8 mouse cellular contexts compared by ENCODE assay signal in the genomic region with DNA sequence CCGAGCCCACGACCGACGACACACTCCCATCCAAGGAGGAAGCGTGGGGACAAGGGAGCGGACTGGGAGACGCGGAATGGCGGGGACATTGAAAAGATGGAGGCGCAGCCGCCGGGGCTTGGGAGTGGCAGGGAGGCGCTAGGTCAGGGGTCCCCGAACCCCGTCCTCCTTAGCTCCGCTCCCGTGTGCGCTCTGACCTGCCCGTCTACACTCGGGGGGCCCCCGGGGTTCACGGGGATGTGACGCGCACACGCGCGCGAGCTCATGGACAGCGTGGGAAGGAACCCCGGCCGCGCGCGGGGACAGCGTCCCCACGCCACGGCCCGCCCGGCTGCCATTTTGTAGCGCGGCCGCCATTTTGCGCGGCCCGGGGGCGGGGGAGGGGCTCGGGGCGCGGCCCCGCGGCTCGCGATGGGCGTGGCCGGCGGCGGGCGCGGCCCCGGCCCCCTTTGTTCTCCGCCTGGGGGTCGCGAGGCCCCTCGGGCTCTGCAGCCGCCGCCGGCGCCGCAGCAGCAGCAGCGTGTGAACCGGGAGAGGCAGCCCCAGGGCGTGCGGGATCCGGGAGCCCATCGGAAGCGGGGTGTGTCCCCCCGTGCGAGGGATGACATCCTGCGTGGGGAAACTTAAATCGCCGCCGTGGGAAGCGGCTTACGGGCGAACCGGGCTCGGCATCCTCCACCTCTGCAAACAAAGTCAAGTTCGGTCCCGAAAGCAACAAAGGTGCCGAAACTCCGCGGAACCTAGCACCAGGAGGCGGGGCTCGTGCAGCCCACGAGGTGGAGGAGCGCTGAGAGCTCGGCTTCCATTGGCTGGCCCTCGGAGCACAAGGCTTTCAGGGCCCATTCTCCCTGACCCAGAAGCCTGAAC. TPM values are rescaled to one million over a fixed set of nuclear protein-coding genes. Genes with fewer than 3 reads are reported as not detected.
DNase-seq lines count a peak whose midpoint lies in the region; ATAC-seq lines count a peak whose summit lies in the region.

No protein-coding gene starts in this region.

- H3K4me1 ChIP-seq in hindbrain, embryonic 11.5 days (replicated peaks; ENCODE audit: control insufficient read depth, insufficient read depth, low read length), result no peaks in the 10 kb centered on the region

- DNase-seq in MEL-GATA-1-ER (ENCODE audit: extremely low read depth, low read depth), result peak; percentile 61
- peak; percentile 88 for DNase-seq in cerebellum, adult 9-10 months
- DNase-seq in frontal cortex, adult 2 months (ENCODE audit: extremely low spot score in 1 of 2, low spot score in 1 of 2), result peak; percentile 74 to 89
- DNase-seq in hindbrain, embryonic 11.5 days (ENCODE audit: low spot score), result peak; percentile 88
- DNase-seq in layer of hippocampus, postnatal 14 days (ENCODE audit: low spot score in 2 of 2), result peak; percentile 84 to 90
- peak; percentile 91 for DNase-seq in lung, postnatal 10 days
- DNase-seq in ovary, postnatal 36 days (ENCODE audit: low spot score), result peak; percentile 84
- DNase-seq in thymus, postnatal 25 days, result peak; percentile 85

- peak overlapping the region; percentile 81 for H3K4me2 ChIP-seq in hindbrain, embryonic 11.5 days (replicated peaks; ENCODE audit: low read depth, low read length)

- WGBS in hindbrain, embryonic 11.5 days, result under 1% methylated on average over 86 of the region's 98 CpGs

- H3K9ac ChIP-seq in hindbrain, embryonic 11.5 days (ENCODE audit: low read depth, low read length), result peak overlapping the region; percentile 85

- peak; percentile 89 for ATAC-seq in hindbrain, embryonic 11.5 days (ENCODE audit: low FRiP score)

- H3K4me3 ChIP-seq in hindbrain, embryonic 11.5 days (ENCODE audit: low read depth, low read length), result peak overlapping the region; percentile 51

- H3K27ac ChIP-seq in hindbrain, embryonic 11.5 days (ENCODE audit: low read depth, low read length), result peak overlapping the region; percentile 96

- H3K27me3 ChIP-seq in hindbrain, embryonic 11.5 days (ENCODE audit: control insufficient read depth, insufficient read depth, low read length), result no peaks in the 10 kb centered on the region

- H3K9me3 ChIP-seq in hindbrain, embryonic 11.5 days (ENCODE audit: control insufficient read depth, low read length), result no peaks in the 10 kb centered on the region

- no peaks in the 10 kb centered on the region for H3K36me3 ChIP-seq in hindbrain, embryonic 11.5 days (ENCODE audit: control insufficient read depth, insufficient read depth, low read length)

RNA-seq across cellular contexts. Expression of a gene that starts 8.2 kb away (rescaled TPM):
- 15.4 TPM in 2 replicates for polyA plus RNA-seq in frontal cortex, adult 2 months (2012; rRNA removed)
- 17.6 and 22.0 TPM in 2 replicates for polyA plus RNA-seq in hindbrain, embryonic 11.5 days (2014; fragmentation: Nextera tagmentation; extraction: Ambion mirVana)
- 10 to 100 TPM; 59.3 to 60.0 TPM for total RNA-seq in layer of hippocampus, postnatal 14 days (2021)

RNA-seq across cellular contexts. Expression of a gene that starts 59.3 kb away (rescaled TPM):
- polyA plus RNA-seq in frontal cortex, adult 2 months (2012; rRNA removed), result 1.0 and 2.6 TPM in 2 replicates
- 29.1 and 31.1 TPM in 2 replicates for polyA plus RNA-seq in hindbrain, embryonic 11.5 days (2014; fragmentation: Nextera tagmentation; extraction: Ambion mirVana)
- 1 to 10 TPM; 2.4 TPM for total RNA-seq in layer of hippocampus, postnatal 14 days (2021)

Comparison
In these comparisons a context has a peak if more than half of its experiments do, and no peak if none do; other contexts are left out.
1. Peak in every context shown above with its lines: DNase-seq, ATAC-seq, H3K4me3 ChIP-seq and H3K27ac ChIP-seq.